Mouse (Mus musculus) midbrain, postnatal 0 days (tissue): ENCODE data around the gene Plxna4. TPM values are rescaled to one million over a fixed set of nuclear protein-coding genes. Genes with fewer than 3 reads are reported as not detected.

ENCODE experiments used
- ATAC-seq: fragments of 200-750 bp; cut with Nextera tagmentation; 2 replicates; pipeline ENCODE4 v1.8.0; 2017; ENCODE audit warnings: moderate number of reproducible peaks, mild to moderate bottlenecking, moderate TSS enrichment, moderate library complexity; ENCODE audit not compliant: low FRiP score
- DNase-seq: peaks from one replicate; pipeline ENCODE4 v3.0.0-alpha.2; 2015; ENCODE audit warnings: low spot score
- H3K27ac ChIP-seq: fragments of 300-500 bp; sonication (generic); 2 replicates; pipeline ENCODE4 v1.5.1; 2014; ENCODE audit warnings: low read depth, mild to moderate bottlenecking, low read length, mixed read lengths
- H3K27me3 ChIP-seq: fragments of 300-500 bp; sonication (generic); 2 replicates; pipeline ENCODE4 v1.6.1; 2014; ENCODE audit warnings: low read length, control low read depth, mixed read lengths; ENCODE audit not compliant: insufficient read depth
- H3K36me3 ChIP-seq: fragments of 300-500 bp; sonication (generic); 2 replicates; pipeline ENCODE4 v1.6.1; 2014; ENCODE audit warnings: low read length, control low read depth, mixed read lengths; ENCODE audit not compliant: insufficient read depth
- H3K4me1 ChIP-seq: fragments of 300-500 bp; sonication (generic); 2 replicates; pipeline ENCODE4 v1.6.1; 2014; ENCODE audit warnings: mild to moderate bottlenecking, control low read depth, antibody characterized with exemption, low read length, mixed read lengths; ENCODE audit not compliant: insufficient read depth
- H3K4me2 ChIP-seq: fragments of 300-500 bp; sonication (generic); 2 replicates; pipeline ENCODE4 v1.6.1; 2014; ENCODE audit warnings: low read depth, mild to moderate bottlenecking, low read length, mixed read lengths; ENCODE audit not compliant: poor library complexity, severe bottlenecking
- H3K4me3 ChIP-seq: fragments of 300-500 bp; sonication (generic); 2 replicates; pipeline ENCODE4 v1.5.1; 2014; ENCODE audit warnings: low read depth, mild to moderate bottlenecking, low read length, moderate library complexity
- H3K9ac ChIP-seq: fragments of 300-500 bp; sonication (generic); replicated peaks from 2 replicates; pipeline ENCODE4 v1.6.1; 2014; ENCODE audit warnings: mild to moderate bottlenecking, low read length, moderate library complexity, mixed read lengths; ENCODE audit not compliant: poor library complexity, severe bottlenecking
- H3K9me3 ChIP-seq: fragments of 300-500 bp; sonication (generic); 2 replicates; pipeline ENCODE4 v1.6.1; 2016; ENCODE audit warnings: low read length, control low read depth
- CTCF ChIP-seq: IDR thresholded peaks from 2 replicates; pipeline ENCODE4 v1.5.1; 2016; ENCODE audit warnings: antibody characterized with exemption, mild to moderate bottlenecking
- WGBS: fragments of 180-500 bp; shearing (Covaris S2); extraction: QIAGEN DNeasy Blood & Tissue Kit; methylation state at CpG from one replicate; pipeline ENCODE4 v1.1.7; 2014; 5-methylcytosine and 5-hydroxymethylcytosine counted together
- polyA plus RNA-seq: library from polyadenylated mRNA; unstranded; fragments of >200 nt; fragmentation: Nextera tagmentation; extraction: Ambion mirVana; gene quantifications from 2 replicates; pipeline ENCODE4 v1.2.1, GENCODE M21; 2015
- total RNA-seq: library from RNA; depleted of rRNA; stranded (reverse); fragments of >200 nt; gene quantifications from 2 replicates; pipeline ENCODE4 v1.2.3, GENCODE M21; 2014

Gene Plxna4
- total and polyA plus RNA-seq, 2 experiments from 2014 or later: 9.6 to 39.7 TPM

DNA sequence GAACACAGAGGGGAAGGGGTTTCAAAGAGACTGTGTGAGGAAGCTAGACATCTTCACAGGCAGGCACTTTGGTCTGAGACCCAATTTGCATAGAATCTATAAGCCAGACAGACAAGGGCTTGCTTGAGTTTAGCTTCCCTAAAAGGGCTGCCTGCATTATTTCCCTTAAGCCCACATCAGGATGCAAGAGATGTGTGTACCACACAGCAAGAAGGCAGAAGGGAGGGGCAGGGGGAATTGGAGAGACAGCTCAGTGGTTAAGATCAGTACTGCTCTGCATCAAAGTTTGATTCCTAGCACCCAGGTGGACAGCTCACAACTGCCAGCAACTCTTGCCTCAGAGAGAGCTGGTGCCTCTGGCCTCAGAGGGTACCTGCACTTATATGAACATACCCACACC, 256.7 kb downstream of the Plxna4 start:
- H3K4me3 ChIP-seq: no peak overlapping the region
- no peaks in the 10 kb centered on the region; the same call in 1 of the 2 replicates for H3K4me1 ChIP-seq
- TF ChIP-seq CTCF: 0 out of 2 replicates have a peak, but pooled peaks have one; percentile 1
- no peak overlapping the region for H3K4me2 ChIP-seq
- no peaks in the 10 kb centered on the region for H3K27me3 ChIP-seq
- H3K27ac ChIP-seq: no peak overlapping the region
- H3K9me3 ChIP-seq: no peaks in the 10 kb centered on the region
- DNase-seq (no peak), ATAC-seq (no peak)
- H3K9ac ChIP-seq: no peak overlapping the region
- no peaks in the 10 kb centered on the region for H3K36me3 ChIP-seq

DNA sequence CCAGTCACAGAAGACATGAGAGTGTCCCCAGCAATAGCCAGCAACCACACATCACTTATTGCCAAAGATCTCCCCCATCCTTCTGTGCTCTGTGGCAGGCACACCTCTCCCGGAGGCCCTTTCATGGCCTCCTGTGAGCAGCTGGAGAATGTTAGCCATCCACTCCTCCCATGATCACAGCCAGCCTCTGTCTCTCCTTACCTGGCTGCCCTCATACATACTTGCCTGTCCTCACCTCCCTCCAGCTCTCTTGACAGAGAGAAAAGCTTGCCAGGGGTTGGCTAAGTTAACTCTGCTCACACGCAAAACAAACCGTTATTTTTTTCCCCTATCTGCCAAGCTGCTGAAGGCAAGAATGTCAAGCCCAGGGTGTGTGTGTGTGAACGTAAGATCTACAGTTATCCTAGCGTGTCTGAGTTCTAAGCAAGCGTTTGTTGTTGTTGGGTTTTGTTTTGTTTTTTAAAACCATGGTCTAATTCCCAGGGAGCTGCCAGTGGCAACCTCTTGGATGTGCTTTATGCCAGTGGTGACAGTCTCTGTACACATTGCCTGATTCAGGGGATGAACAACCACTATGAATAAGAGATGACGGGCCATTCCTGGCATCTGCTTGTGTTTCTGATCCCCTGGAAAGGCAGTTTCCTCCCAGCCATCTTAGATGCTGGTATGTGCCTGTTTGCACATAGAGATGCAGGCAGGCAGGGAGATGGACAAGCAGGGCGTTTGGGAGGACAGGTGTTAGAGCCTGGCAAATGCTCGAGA, 257.8 kb downstream of the Plxna4 start:
- DNase-seq: no peak
- WGBS: 62% methylated on average over 9 of the region's 9 CpGs
- no peak overlapping the region for H3K27ac ChIP-seq
- no peak for ATAC-seq
- no peak for TF ChIP-seq CTCF
- no peak overlapping the region for H3K4me2 ChIP-seq
- H3K4me3 ChIP-seq: no peak overlapping the region
- no peaks in the 10 kb centered on the region for H3K36me3 ChIP-seq
- H3K9me3 ChIP-seq: no peaks in the 10 kb centered on the region
- H3K27me3 ChIP-seq: no peaks in the 10 kb centered on the region
- H3K4me1 ChIP-seq: no peaks in the 10 kb centered on the region; the same call in 1 of the 2 replicates
- H3K9ac ChIP-seq: no peak overlapping the region

DNA sequence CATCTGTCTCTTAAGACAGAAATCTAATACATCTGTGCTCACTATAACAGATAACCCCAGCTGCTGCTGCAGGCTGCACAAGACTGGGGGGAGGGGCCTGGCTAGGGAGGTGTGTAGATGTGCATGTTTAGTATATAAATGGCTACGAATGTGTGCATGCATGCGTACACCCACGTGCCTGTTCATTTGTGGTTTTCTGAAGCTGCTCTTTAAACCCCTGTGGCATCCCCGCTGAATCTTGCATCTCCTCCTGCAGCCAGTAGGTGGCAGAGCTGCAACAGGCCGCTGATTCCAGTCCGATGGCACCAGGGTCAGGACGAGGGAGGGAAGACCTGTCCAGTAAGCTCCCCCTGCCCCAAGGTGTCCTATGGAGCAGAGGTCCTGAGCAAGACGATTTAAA, 260.0 kb downstream of the Plxna4 start:
- peak; percentile 60 for ATAC-seq
- Histone ChIP-seq H3K27ac (no peak overlapping the region), H3K4me1 (no peaks in the 10 kb centered on the region), H3K36me3 (no peaks in the 10 kb centered on the region), H3K9me3 (no peaks in the 10 kb centered on the region), H3K4me3 (no peak overlapping the region), H3K4me2 (peak overlapping the region; percentile 26; the same call in 1 of the 2 replicates), H3K27me3 (no peaks in the 10 kb centered on the region), H3K9ac (no peak overlapping the region)
- DNase-seq: peak; percentile 74
- WGBS: under 1% methylated on average over 8 of the region's 8 CpGs
- peak; percentile 97 for TF ChIP-seq CTCF

DNA sequence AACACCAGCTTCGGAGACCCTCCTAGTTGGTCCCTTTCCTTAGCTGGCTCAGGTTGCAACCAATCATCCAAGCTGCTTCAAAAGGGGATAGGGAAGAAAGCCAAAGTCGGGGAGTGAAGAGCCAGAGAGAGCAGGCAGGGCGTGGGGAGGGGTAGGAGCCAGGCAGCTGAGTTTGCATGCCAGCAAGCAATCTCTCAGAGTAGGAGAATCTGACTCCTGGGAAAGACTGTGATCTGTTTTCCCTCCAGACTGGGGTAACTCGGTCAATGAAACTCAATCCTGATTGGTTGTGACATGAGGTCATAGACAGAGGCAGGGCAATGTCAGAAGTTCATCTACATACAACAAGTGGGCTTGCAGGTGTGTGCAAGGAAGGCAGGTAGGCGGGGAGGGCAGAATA, 260.8 kb downstream of the Plxna4 start:
- no peaks in the 10 kb centered on the region for H3K4me1 ChIP-seq
- ATAC-seq: no peak
- no peak overlapping the region for H3K27ac ChIP-seq
- TF ChIP-seq CTCF: no peak
- H3K4me2 ChIP-seq: no peak overlapping the region
- H3K27me3 ChIP-seq: no peaks in the 10 kb centered on the region
- no peak overlapping the region for H3K4me3 ChIP-seq
- no peak overlapping the region for H3K9ac ChIP-seq
- WGBS: 41% methylated on average over 5 of the region's 5 CpGs
- DNase-seq: peak; percentile 58
- no peaks in the 10 kb centered on the region for H3K9me3 ChIP-seq
- H3K36me3 ChIP-seq: no peaks in the 10 kb centered on the region

DNA sequence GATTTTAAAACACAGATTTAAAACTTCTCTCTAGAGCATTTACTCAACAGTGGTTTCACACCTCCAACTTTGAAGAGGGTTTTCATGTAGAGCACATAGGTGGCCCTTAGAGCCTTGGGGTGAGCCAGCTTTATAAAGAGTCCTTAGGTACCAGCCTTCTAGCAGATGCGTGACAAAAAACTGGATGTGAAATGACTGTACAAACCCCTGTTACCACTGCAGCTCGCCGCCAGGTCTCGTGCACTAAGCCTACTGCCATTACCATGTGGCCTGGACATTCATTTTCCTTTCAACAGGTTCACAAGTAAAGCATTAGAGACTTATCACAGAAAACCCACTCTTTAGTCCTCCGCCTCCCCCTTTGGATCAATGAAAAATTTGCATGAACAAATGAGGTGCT, 261.6 kb downstream of the Plxna4 start:
- Histone ChIP-seq H3K9ac (no peak overlapping the region), H3K4me2 (no peak overlapping the region), H3K36me3 (no peaks in the 10 kb centered on the region), H3K4me3 (no peak overlapping the region), H3K4me1 (no peaks in the 10 kb centered on the region), H3K9me3 (no peaks in the 10 kb centered on the region), H3K27ac (no peak overlapping the region), H3K27me3 (no peaks in the 10 kb centered on the region)
- no peak for DNase-seq
- 95% methylated on average over 5 of the region's 5 CpGs for WGBS
- no peak for TF ChIP-seq CTCF
- ATAC-seq: no peak

DNA sequence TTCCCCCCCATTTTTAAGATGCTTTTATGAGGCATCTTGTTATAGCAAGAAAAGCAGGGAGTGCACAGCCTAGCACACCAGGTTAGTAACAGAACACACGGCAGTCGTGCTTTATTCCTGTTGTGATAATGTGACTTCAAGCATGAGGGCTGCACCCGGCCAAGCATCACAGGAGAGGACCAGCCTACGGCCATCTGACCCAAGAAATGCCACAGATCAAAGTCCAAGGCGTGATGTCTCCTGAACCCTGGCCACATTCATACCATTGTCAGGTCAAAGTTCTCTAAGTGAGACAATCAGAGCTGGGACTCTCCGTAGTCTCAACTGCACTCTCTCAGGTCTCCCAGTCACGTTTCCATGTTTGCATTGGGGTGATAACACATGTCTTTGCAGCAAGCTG, 262.1 kb downstream of the Plxna4 start:
- ATAC-seq (no peak), DNase-seq (no peak)
- Histone ChIP-seq H3K4me3 (no peak overlapping the region), H3K36me3 (no peaks in the 10 kb centered on the region), H3K4me2 (no peak overlapping the region), H3K9me3 (no peaks in the 10 kb centered on the region), H3K4me1 (no peaks in the 10 kb centered on the region), H3K9ac (no peak overlapping the region), H3K27me3 (no peaks in the 10 kb centered on the region), H3K27ac (no peak overlapping the region)
- 86% methylated on average over 7 of the region's 7 CpGs for WGBS
- no peak for TF ChIP-seq CTCF
